Mouse (Mus musculus): Measurements from ENCODE around the gene Rnf111.

The Rnf111 gene

GRCm38 (mm10) chr9:70396083-70396482, 107.4 kb downstream of the Rnf111 start:
- DNase-seq (ENCODE audit: low spot score), result no peak

GRCm38 (mm10) chr9:70395617-70396016, 107.9 kb downstream of the Rnf111 start:
- DNase-seq (ENCODE audit: low spot score), result no peak

DNA sequence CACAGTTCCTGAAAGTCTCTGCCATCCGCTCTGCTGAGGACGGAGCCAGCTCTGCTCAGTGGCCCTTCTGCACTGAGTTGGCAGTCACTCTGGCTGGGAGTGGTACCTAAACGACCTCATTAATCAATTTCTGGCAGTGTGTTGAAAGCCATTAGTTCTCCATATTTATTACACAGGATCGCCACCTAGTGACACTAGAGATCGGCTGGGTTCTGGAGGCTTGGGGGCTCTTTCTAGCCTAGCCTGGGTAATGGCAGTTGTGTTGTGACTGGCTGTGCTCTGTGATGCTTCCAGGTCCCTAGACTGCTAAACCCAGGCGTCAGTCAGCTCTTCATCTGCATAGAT, 111.0 kb downstream of the Rnf111 start:
- no peak for DNase-seq (ENCODE audit: low spot score)

GRCm38 (mm10) chr9:70391660-70392562, 111.6 kb downstream of the Rnf111 start:
- DNase-seq (ENCODE audit: low spot score), result no peak

DNA sequence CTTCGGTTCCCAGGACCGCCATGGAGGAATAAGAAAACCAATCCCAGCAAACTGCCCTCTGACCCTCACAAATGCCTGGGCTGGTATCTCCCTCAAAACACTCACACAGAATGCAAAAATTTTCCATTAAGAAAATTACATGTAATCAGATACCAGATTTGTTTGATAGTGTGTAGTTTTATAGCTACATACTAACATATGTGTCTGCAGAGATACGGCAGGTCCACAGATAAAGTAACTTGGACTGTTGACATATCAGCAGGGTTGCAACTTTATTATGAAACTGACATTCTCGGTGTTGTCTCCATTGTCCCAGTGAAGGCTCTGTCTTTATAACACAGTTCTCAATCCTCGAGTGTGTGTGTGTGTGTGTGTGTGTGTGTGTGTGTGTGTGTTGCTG, 112.5 kb downstream of the Rnf111 start:
- DNase-seq (ENCODE audit: low spot score), result no peak

GRCm38 (mm10) chr9:70389548-70389947, 114.0 kb downstream of the Rnf111 start:
- DNase-seq (ENCODE audit: low spot score), result no peak

- DNase-seq (ENCODE audit: low spot score), result no peak
These were observed 116.0 kb downstream of the Rnf111 start for GRCm38 (mm10) chr9:70387410-70388119.

DNA sequence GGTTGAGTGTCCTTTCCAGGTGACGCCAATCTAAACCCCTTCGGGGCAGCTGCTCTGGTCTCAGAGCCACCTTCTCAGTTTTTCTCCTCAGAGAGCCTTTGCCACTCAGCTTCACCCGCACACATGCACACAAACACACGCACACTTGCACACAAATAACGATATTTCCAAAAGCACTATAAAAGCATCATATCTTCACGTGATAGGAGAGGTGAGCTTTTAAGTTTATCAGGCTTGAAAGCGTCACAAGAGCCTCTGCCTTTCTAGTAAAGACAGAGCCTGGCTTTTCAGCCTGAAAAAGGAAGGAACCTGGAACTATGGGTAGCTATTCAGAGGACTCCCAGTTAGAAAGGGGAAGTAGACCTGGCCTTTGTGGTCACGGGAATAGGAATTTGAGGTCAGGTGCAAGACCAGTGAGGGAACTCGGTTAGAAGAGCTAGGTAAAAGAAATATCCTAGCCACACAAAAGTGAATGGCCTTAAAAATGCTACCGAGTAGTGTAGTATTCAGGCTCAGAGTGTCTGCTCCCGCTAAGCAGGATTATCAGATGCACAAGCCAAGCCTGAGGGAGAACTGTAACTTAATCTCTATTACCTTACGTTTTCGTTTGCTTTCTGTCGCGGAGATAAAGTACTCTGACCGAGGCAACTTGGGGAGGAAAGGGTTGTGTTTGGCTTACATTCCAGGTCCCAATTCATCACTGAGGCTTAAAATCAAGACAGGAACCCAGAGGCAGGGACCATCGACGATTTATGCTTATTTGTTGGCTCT, 118.4 kb downstream of the Rnf111 start:
- DNase-seq (ENCODE audit: low spot score), result no peak

DNA sequence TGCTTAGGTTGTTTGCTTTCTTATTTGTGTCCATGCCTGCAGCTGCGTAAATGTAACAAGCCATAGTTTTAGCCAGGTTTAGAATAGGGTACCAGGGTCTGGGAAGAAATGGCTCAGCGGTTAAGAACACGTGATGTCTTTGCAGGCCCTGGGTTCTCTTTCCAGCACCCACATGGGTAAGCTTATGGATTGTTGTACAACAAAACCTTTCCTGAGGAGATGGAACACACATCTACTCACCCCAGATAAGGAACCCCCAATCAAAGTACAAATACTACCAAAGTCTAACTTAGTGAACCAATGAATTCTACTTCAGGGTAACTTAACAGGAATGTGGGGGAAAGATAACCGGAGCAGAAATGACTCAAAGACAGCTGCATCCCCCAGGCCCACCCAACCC, 119.0 kb downstream of the Rnf111 start:
- DNase-seq (ENCODE audit: low spot score), result no peak

DNA sequence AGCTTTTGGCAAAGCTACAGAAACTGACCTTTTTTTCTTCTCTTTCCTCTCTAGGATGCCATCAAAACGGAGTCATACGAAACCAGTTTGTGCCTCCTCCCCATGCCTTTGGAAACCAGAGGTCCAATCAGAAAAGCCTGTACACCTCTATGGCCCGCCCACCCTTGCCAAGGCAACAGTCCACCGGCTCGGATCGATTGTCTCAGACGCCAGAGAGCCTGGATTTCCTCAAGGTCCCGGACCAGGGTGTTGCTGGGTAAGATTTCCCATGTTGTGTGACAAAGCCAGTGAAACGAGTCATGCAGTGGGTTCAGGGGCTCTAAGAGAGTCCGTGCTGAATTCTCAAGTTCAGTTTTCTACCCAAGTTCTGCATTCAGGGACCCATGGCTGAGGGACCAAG, 119.8 kb downstream of the Rnf111 start:
- DNase-seq (ENCODE audit: low spot score), result no peak

DNA sequence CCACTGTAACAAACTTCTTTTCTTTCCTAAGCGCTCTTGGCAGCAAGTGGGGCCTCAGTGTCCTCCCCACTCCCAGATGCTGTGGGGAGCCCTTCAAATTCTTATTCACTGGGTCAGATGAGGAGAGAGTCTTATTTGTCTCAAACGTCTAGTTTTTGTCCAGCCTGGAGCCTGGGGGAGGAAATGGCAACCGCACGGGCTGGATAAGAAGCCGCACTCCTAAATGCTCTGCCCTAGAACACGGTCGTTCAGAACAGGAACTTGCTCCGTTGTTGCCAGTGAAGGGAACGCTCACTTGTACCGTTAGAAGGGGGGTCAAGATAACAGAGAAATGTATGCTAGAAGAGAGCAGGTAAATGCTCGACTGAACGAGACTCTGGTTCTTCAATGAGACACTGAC, 121.4 kb downstream of the Rnf111 start:
- DNase-seq (ENCODE audit: low spot score), result no peak

DNA sequence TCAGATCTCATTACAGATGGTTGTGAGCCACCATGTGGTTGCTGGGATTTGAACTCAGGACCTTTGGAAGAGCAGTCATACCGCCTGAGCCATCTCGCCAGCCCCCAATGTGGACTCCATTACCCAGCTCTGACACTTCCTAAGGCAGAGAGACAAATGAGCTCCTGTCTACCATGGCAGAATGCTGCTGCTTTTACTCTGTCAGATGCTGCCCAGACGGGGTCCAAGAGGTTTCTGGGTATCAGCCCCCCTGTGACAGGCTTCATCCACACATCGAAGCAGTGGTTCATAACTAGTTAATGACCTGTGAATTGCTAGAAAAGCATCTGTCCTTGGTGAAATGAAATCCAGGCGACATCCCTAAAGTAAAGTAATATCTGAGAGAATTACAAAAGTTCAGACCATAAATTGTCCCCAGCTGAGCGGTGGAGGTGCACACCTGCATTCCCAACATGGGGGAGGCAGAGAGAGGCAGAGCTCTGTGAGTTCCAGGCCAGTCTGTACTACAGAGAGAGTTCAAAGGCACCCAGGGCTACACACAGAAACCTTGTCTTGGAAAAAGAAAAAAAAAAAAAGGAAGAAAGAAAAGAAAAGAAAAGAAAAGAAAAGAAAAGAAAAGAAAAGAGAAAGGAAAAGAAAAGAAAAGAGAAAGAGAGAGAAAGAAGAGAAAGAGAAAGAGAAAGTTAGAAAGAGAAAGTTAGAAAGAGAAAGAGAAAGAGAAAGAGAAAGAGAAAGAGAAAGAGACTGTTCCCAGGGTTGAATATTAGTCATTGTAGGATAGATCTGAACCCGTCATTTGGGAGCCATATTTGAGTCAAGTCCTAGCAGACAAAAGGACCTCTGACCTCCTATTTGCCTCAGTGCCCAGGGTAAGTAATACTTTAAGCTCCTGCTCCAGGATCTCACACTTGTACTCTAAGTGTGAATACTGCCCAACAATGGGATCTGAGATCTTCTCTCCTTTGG, 123.7 kb downstream of the Rnf111 start:
- DNase-seq (ENCODE audit: low spot score), result no peak

All from ovary, postnatal 10 days (tissue).